Mouse (Mus musculus) regulatory T cell (primary cell): Measurements from ENCODE around the gene Cnbp.

Experiments used
- in situ Hi-C: fragments of 300-600 bp; cut with MboI, MseI; formaldehyde crosslinking; loops from one replicate; pipeline ENCODE4 v1.15.1; 2025; ENCODE audit warnings: high pct_unique_total_duplicates

Gene Cnbp

DNA sequence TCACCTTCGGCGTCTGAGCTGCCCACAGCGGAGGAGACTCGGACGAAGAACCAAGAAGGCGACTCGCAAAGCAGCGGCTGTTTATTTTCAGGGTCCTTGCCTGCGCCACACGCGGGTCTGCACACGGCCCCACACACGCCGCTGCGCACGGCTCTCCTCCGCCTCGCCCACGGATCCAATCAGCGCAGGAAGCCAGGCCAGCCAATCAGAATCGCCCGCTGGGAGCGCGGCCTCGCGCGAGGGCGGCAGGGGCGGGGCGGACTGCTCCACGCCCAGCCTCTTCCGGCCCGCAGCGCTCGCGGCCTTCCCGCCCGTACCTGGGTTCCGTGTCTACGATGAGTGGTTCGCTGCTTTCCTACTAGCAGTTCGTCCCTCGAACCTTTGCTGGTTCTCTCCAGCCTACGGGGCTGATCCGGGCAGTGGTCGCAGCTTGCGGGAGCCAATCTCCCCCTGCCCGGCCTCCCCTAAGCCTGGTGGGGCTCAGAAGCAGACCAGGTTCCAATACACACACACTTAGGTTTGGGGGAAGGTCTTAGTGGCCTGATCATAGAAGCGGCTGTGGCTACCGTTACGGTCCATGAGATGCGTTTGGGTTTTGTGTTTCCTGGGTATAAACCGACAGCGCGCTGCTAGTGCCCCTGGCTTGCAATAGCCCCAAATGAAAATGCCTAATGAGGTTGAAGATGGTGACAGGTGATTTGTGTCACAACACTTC, at the start of gene Cnbp:
Gene Cnbp, minus strand, starts transcription at position 207 of the 715 bp plus-strand sequence.
- in situ Hi-C loops, result no loop called here

GRCm38 (mm10) chr6:87898028-87898427, 47.1 kb upstream of the Cnbp start:
- in situ Hi-C loops, result no loop called here

DNA sequence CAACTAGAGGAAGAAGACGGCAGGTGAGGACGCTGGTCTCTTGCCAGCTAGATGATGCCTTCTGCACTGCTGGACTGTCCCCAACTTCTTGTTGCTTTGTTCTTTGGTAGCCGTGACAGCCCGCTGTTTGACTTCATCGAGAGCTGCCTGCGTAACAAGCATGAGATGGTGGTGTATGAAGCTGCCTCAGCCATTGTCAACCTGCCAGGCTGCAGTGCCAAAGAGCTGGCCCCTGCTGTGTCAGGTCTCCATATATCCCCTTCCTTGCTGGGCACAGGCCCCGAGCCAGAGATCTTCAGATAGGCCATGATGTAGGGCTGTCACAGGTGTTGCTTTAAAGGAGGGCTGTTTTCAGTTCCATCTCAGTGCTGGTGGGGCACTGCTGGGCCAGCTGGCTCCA, 43.0 kb upstream of the Cnbp start:
- in situ Hi-C loops, result no loop called here

DNA sequence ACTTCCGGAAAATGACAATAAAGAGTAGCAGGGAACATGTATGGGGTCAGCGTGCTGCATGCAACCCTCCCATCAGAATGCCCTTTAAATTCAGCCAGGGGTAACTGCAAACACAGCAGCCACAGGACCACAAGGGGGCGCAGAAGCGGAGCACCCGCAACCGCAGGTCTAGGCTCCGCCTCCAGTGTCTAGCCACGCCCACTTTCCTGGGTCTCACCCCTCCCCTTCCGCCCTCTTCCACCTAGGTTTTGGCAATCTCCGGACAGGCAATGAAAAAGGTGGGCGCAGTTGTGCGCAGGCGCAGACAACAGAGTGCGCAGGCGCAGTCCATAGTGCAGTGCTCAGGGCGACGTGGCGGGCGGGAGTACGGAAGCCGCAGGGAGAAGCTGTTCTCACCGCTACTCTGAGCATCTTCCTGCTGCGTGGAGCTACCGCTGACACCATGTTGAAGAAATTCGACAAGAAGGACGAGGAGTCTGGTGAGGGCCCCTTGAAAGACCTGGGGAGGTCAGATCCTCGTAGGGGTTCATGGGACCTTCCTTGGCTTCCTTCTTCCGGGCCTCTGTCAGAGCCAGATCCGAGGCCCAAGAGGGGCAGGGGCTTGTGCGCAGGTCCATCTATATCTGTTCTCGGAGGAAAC, 36.8 kb upstream of the Cnbp start, which contains the start of gene Copg1:
Gene Copg1, plus strand, starts transcription at position 221 of the 640 bp plus-strand sequence.
- in situ Hi-C loops, result no loop called here

GRCm38 (mm10) chr6:87886721-87887120, 35.8 kb upstream of the Cnbp start:
- in situ Hi-C loops, result no loop called here

DNA sequence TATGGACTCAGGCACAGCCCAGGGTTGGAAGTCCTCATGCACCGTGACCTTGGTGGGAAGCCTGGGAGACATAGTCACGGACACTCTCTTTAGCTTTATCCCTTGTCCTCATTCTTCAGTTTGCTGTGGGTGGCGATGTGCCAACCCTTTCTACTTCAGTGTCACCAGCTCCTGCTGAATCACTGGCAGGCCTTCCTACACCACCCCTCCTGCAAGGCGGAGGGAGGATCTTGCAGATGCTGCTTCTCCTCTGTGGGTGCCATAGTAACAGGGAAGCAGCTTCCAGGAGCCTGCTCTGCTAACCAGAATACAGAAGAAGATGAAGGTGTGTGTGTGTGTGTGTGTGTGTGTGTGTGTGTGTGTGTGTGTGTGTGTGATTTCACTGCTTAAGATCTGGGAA, 31.9 kb upstream of the Cnbp start:
- in situ Hi-C loops, result no loop called here

GRCm38 (mm10) chr6:87882221-87882620, 31.3 kb upstream of the Cnbp start:
- in situ Hi-C loops, result no loop called here

- in situ Hi-C loops, result no loop called here
Measured at GRCm38 (mm10) chr6:87879628-87880027, 28.7 kb upstream of the Cnbp start.

DNA sequence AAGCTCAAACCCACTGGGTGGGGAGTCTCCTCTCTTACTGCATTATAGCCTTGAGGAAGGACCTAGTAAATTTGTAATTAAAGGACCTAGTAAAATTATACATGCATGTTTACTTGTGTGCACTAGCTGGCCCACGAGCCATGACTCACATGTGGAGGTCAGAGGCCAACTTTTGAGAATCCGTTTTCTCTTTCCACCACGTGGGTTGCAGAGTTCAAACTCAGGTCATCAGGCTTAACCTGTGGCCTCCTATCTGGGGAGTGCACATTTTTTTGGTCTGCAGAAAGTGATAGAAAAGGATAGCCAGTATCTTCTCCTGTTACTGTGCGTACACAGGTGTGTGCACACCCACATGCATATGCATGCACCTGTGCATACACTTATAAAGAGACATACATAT, 28.1 kb upstream of the Cnbp start:
- in situ Hi-C loops, result no loop called here

- in situ Hi-C loops, result no loop called here
Measured at GRCm38 (mm10) chr6:87876068-87876643, 25.2 kb upstream of the Cnbp start.

DNA sequence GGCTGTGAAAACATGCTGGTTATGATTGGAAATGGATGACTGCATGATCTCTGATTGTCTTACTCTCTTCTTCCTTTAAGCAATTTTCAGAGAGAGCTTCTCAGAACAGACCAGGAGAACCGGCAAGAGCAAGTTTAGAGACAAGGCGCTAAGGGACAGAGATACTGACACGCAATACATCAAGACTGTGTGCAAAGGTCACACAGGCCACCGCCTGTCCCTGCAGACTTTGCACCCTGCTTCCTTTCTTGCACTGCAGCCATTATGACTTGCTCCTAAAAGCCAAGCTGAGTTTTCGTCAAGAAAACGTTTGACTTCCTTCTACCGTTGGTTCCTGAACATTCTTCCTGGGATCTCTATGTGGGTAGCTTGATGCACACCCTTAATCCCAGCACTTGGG, 24.7 kb upstream of the Cnbp start:
- in situ Hi-C loops, result no loop called here

- in situ Hi-C loops, result no loop called here
Measured at GRCm38 (mm10) chr6:87875083-87875482, 24.2 kb upstream of the Cnbp start.

- in situ Hi-C loops, result no loop called here
Measured at GRCm38 (mm10) chr6:87873963-87874362, 23.1 kb upstream of the Cnbp start.

- in situ Hi-C loops, result no loop called here
Measured at GRCm38 (mm10) chr6:87873104-87873503, 22.2 kb upstream of the Cnbp start.

GRCm38 (mm10) chr6:87871240-87871639, 20.3 kb upstream of the Cnbp start:
- in situ Hi-C loops, result no loop called here

- in situ Hi-C loops, result no loop called here
Measured at GRCm38 (mm10) chr6:87870440-87870839, 19.5 kb upstream of the Cnbp start.

GRCm38 (mm10) chr6:87868871-87869506, 18.1 kb upstream of the Cnbp start:
- in situ Hi-C loops, result no loop called here

DNA sequence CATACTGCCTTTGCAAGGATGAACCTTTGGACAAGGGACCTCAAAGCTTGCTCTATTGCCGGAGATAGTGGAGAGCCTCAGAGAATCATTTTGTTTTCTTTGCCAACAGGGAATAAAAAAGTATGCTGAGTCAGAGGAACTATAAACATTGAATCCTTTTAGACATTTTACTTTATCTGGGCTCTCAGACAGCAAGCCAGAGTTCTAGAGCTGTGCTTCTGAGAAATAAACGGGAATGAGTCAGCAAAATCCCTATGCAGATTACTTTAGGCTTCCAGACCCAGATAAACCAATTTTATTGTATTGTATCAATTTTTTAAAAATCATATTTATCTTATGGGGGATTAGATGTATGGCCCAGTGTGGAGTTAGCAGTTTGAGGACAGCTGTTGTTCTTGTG, 16.4 kb upstream of the Cnbp start:
- in situ Hi-C loops, result no loop called here

DNA sequence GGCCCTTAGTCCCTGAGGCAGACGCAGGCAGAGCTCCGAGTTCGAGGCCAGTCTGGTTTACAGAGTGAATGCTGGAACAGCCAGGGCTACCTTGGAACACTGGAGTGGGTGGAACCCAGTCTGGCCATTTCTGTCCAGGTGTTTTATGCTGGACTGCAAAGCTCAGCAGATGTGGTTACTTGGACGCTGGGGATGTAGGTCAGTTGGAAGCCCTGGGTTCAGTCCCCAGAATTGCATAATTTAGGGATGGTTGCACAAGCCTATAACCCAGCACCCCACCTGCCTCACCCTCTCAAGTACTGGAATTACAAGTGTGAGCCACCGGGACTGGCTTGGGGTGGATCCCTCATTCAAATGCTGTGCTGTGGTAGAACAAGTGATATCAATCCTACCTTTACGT, 15.3 kb upstream of the Cnbp start:
- in situ Hi-C loops, result no loop called here

DNA sequence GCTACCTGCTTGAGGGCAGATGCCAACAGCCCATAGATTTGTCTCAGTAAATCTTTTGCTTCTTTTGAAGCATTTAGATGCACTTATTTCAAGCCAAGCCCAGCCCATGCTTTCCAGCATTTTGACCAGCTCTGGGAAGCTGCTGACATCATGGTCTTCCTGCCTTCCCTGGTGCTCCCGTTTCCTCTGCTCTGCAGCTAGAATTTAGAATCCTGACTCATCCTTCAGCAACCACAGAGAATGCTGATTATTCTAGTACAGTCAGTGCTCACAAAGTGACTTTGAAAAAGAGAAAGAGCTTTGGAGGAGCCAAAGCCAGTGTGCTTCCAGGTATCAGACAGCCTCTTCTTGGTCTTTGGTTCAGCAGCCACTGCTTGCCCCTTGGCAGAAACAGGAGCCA, 6.2 kb upstream of the Cnbp start:
- in situ Hi-C loops, result no loop called here

- in situ Hi-C loops, result no loop called here
Measured at GRCm38 (mm10) chr6:87853446-87853845, 2.5 kb upstream of the Cnbp start.

- in situ Hi-C loops, result no loop called here
Measured at GRCm38 (mm10) chr6:87851871-87852270, 965 bp upstream of the Cnbp start.
